Mouse (Mus musculus) bone marrow macrophage, adult 2 months (primary cell): ENCODE results near the gene Map3k9.

Source experiments
- CTCF ChIP-seq: IDR thresholded peaks from 2 replicates; pipeline ENCODE4 v1.5.1; 2012; ENCODE audit warnings: low read depth, mild to moderate bottlenecking, low read length, moderate library complexity
- POLR2A ChIP-seq: IDR thresholded peaks from 2 replicates; pipeline ENCODE4 v1.6.1; 2012; ENCODE audit warnings: mild to moderate bottlenecking, low read depth, low read length, borderline replicate concordance

GRCm38 (mm10) chr12:81814742-81815141 lies 33.8 kb upstream of the Map3k9 start:
- no peak for TF ChIP-seq CTCF
- TF ChIP-seq POLR2A = no peak
